Mouse (Mus musculus) stomach, embryonic 16.5 days (tissue): ENCODE data around the gene Emilin2. TPM values are rescaled to one million over a fixed set of nuclear protein-coding genes. Genes with fewer than 3 reads are reported as not detected.

Experiments used
- ATAC-seq: fragments of 200-750 bp; cut with Nextera tagmentation; 2 replicates; pipeline ENCODE4 v1.8.0; 2017; ENCODE audit warnings: moderate number of reproducible peaks, moderate TSS enrichment; ENCODE audit not compliant: insufficient read depth, low FRiP score
- H3K27ac ChIP-seq: fragments of 300-500 bp; sonication (generic); 2 replicates; pipeline ENCODE4 v1.5.1; 2014; ENCODE audit warnings: low read length
- H3K27me3 ChIP-seq: fragments of 300-500 bp; sonication (generic); 2 replicates; pipeline ENCODE4 v1.6.1; 2014; ENCODE audit warnings: low read length, control low read depth, mixed read lengths; ENCODE audit not compliant: control insufficient read depth, insufficient read depth
- H3K36me3 ChIP-seq: fragments of 300-500 bp; sonication (generic); 2 replicates; pipeline ENCODE4 v1.6.1; 2014; ENCODE audit warnings: low read length; ENCODE audit not compliant: control insufficient read depth, insufficient read depth
- H3K4me1 ChIP-seq: fragments of 300-500 bp; sonication (generic); 2 replicates; pipeline ENCODE4 v1.6.1; 2014; ENCODE audit warnings: low read length, control low read depth, mixed read lengths; ENCODE audit not compliant: control insufficient read depth, insufficient read depth
- H3K4me2 ChIP-seq: fragments of 300-500 bp; sonication (generic); 2 replicates; pipeline ENCODE4 v1.6.1; 2014; ENCODE audit warnings: low read depth, low read length, mixed read lengths
- H3K4me3 ChIP-seq: fragments of 300-500 bp; sonication (generic); replicated peaks from 2 replicates; pipeline ENCODE4 v1.5.1; 2014; ENCODE audit warnings: mild to moderate bottlenecking, low read length
- H3K9ac ChIP-seq: fragments of 300-500 bp; sonication (generic); 2 replicates; pipeline ENCODE4 v1.6.1; 2014; ENCODE audit warnings: low read length
- H3K9me3 ChIP-seq: fragments of 300-500 bp; sonication (generic); replicated peaks from 2 replicates; pipeline ENCODE4 v1.6.1; 2016; ENCODE audit warnings: low read length, control low read depth; ENCODE audit not compliant: control insufficient read depth
- WGBS: fragments of 180-500 bp; shearing (Covaris S2); extraction: QIAGEN DNeasy Blood & Tissue Kit; methylation state at CpG from one replicate; pipeline ENCODE4 v1.1.7; 2014; 5-methylcytosine and 5-hydroxymethylcytosine counted together
- polyA plus RNA-seq: library from polyadenylated mRNA; unstranded; fragments of >200 nt; fragmentation: Nextera tagmentation; extraction: Ambion mirVana; gene quantifications from 2 replicates; pipeline ENCODE4 v1.2.1, GENCODE M21; 2015

The Emilin2 gene
- polyA plus RNA-seq, 1 experiment from 2014 or later, result 4.5 TPM

DNA sequence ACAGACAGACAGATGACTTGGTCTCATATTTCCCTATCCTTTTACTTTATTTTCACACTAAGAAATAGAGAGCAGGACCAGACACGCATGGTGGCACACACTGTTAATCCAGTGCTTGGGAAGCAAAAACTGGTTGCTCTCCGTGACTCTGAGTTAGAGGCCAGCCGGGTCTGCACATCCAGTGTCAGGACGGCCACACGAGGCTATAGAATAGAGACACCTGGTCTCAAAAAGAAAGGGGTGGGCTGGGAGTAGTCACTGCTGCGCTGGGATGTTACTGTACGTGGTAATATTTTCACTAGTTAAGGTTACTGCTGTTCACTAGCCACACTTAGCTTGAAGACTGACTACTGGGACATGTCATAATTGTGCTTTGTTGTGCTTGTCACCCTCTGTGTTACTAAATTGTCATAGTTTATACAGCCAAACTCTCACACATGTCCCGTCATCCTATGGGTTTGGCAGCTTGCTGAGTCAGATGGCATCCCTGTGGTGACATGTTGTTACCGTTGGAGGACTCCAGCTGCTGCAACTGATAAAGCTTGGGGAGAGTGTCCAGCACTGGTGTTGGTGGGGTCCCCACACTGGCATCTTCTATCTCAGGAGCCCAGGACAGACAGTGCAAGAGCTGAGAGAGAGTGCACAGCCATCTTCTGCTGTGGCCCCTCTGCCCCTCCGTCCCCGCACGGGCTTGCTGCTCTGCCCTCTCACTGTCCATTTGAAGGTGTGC, 76.4 kb downstream of the Emilin2 start:
- no peaks in the 10 kb centered on the region for H3K27me3 ChIP-seq
- no peak overlapping the region for H3K4me2 ChIP-seq
- 76% methylated on average over 12 of the region's 12 CpGs for WGBS
- H3K4me1 ChIP-seq, result no peaks in the 10 kb centered on the region
- no peak overlapping the region for H3K27ac ChIP-seq
- H3K9ac ChIP-seq, result no peak overlapping the region
- H3K36me3 ChIP-seq, result peaks cover 9% of the 10 kb centered on the region; the same call in 1 of the 2 replicates
- H3K9me3 ChIP-seq, result no peaks in the 10 kb centered on the region
- ATAC-seq, result peak; percentile 73
- H3K4me3 ChIP-seq, result no peak overlapping the region

DNA sequence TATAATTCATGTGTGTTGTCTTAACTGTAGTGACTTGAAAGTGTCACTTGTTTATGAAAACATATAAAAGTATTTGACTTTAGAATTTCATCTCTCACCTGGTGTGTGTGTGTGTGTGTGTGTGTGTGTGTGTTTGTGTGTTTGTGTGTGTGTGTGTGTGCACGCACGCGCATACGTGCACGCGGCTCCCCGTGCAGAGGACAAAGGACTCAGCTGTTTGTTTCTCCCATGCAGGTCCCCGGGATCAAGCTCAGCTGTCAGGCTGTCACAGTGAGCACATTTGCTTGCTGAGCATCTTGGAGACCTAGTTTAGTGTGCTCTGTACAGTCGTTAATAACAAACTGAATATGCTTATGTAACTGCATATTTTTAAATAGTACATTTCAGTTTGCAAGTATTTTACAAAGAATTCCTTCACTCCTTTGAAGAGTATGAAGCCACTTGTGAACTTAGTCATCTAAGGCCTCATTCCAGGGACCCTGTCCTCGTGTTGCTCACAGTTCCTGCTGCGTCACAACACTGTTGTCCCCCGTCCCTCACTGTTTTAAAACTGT, 77.7 kb downstream of the Emilin2 start:
- Histone ChIP-seq H3K4me2 (no peak overlapping the region), H3K27ac (no peak overlapping the region), H3K4me1 (no peaks in the 10 kb centered on the region), H3K36me3 (peaks cover 9% of the 10 kb centered on the region; the same call in 1 of the 2 replicates), H3K27me3 (no peaks in the 10 kb centered on the region), H3K9me3 (no peaks in the 10 kb centered on the region), H3K9ac (no peak overlapping the region), H3K4me3 (no peak overlapping the region)
- 86% methylated on average over 12 of the region's 12 CpGs for WGBS
- ATAC-seq, result no peak

DNA sequence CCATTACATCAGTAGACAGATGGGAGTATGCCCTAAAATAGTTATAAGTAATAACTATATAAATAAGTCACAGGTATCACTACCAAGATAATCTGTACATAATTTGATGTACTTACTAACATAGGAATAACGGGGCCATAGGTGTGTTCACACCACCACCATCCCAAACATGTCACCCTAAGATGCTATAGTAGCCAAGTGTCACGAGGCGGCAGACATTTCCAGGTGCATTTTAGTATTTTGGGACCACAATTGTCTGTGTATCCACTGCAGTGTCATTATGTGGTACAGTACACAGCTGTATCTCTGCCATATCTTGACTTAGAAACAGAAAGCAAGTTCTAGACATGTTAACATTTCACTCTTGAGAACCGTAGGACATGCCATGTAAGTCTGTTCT, 78.6 kb downstream of the Emilin2 start:
- no peak overlapping the region for H3K4me3 ChIP-seq
- peaks cover 9% of the 10 kb centered on the region; the same call in 1 of the 2 replicates for H3K36me3 ChIP-seq
- no peak overlapping the region for H3K27ac ChIP-seq
- H3K4me1 ChIP-seq, result no peaks in the 10 kb centered on the region
- WGBS, result 92% methylated on average over 4 of the region's 4 CpGs
- no peak for ATAC-seq
- no peaks in the 10 kb centered on the region for H3K27me3 ChIP-seq
- no peak overlapping the region for H3K4me2 ChIP-seq
- no peak overlapping the region for H3K9ac ChIP-seq
- H3K9me3 ChIP-seq, result no peaks in the 10 kb centered on the region

GRCm38 (mm10) chr17:71231998-71232397, 79.8 kb downstream of the Emilin2 start:
- Histone ChIP-seq H3K27me3 (no peaks in the 10 kb centered on the region), H3K36me3 (peaks cover 9% of the 10 kb centered on the region; the same call in 1 of the 2 replicates), H3K4me1 (no peaks in the 10 kb centered on the region), H3K9me3 (no peaks in the 10 kb centered on the region), H3K9ac (no peak overlapping the region), H3K27ac (no peak overlapping the region), H3K4me2 (no peak overlapping the region), H3K4me3 (no peak overlapping the region)
- WGBS, result 84% methylated on average over 2 of the region's 2 CpGs
- ATAC-seq, result no peak

- H3K4me3 ChIP-seq, result no peak overlapping the region
- 60% methylated on average over 9 of the region's 9 CpGs for WGBS
- no peaks in the 10 kb centered on the region for H3K9me3 ChIP-seq
- H3K27me3 ChIP-seq, result no peaks in the 10 kb centered on the region
- H3K4me1 ChIP-seq, result no peaks in the 10 kb centered on the region
- H3K4me2 ChIP-seq, result no peak overlapping the region
- no peak overlapping the region for H3K9ac ChIP-seq
- no peak overlapping the region for H3K27ac ChIP-seq
- peaks cover 9% of the 10 kb centered on the region; the same call in 1 of the 2 replicates for H3K36me3 ChIP-seq
- no peak for ATAC-seq
Observed at GRCm38 (mm10) chr17:71230108-71230709, 81.6 kb downstream of the Emilin2 start.

DNA sequence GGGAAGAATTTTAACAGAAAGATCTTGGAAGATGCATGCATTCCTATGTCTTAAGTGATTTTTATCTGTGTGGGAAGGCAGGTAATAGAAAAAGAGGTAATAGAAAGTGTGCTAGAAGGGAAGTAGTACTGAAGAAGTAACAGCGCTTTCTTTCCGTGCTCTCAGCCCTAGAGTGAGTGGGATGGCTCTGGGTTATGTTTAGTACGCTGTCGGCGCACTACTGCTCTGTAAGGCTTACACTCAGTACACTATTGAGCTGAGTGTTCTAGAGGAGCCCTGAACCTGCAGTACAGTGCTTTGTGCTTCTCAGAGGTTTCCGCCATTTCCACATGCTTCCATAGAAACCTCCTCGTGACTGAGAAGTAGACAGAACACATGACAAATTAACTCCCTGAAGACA, 83.1 kb downstream of the Emilin2 start:
- peaks cover 9% of the 10 kb centered on the region; the same call in 1 of the 2 replicates for H3K36me3 ChIP-seq
- 84% methylated on average over 7 of the region's 7 CpGs for WGBS
- no peaks in the 10 kb centered on the region for H3K27me3 ChIP-seq
- ATAC-seq, result no peak
- no peak overlapping the region for H3K4me2 ChIP-seq
- no peaks in the 10 kb centered on the region for H3K4me1 ChIP-seq
- H3K9ac ChIP-seq, result no peak overlapping the region
- H3K9me3 ChIP-seq, result no peaks in the 10 kb centered on the region
- H3K4me3 ChIP-seq, result no peak overlapping the region
- H3K27ac ChIP-seq, result no peak overlapping the region

- WGBS, result 80% methylated on average over 9 of the region's 9 CpGs
- no peak overlapping the region for H3K27ac ChIP-seq
- H3K9me3 ChIP-seq, result no peaks in the 10 kb centered on the region
- H3K4me1 ChIP-seq, result no peaks in the 10 kb centered on the region
- H3K4me2 ChIP-seq, result no peak overlapping the region
- 0 out of 2 replicates have a peak, but pooled peaks cover 5% of the 10 kb centered on the region for H3K36me3 ChIP-seq
- ATAC-seq, result no peak
- no peak overlapping the region for H3K4me3 ChIP-seq
- no peaks in the 10 kb centered on the region for H3K27me3 ChIP-seq
- H3K9ac ChIP-seq, result no peak overlapping the region
Observed at GRCm38 (mm10) chr17:71227128-71227895, 84.5 kb downstream of the Emilin2 start.

DNA sequence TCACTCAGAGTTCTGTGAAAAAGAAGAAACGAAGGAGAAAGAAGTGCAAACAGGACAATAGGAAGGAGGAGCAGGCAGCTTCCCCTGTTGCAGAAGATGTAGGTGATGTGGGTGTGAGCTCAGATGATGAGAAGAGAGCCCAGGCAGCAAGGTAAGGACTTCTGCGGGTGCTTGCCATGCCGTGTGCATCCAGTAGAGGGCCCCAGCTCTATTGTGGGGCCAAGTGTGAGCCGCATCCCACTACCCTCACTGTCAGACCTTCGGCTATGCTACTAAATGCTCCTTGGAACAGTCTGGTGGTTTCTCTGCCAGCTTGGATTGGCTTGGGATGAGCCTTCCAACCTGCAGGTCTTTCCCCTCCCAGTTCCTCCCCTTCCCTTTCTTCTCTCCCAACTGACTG, 86.7 kb downstream of the Emilin2 start:
- no peaks in the 10 kb centered on the region for H3K9me3 ChIP-seq
- H3K9ac ChIP-seq, result no peak overlapping the region
- H3K4me1 ChIP-seq, result no peaks in the 10 kb centered on the region
- no peak overlapping the region for H3K4me3 ChIP-seq
- H3K4me2 ChIP-seq, result no peak overlapping the region
- 42% methylated on average over 5 of the region's 5 CpGs for WGBS
- H3K36me3 ChIP-seq, result no peaks in the 10 kb centered on the region
- H3K27me3 ChIP-seq, result no peaks in the 10 kb centered on the region
- no peak overlapping the region for H3K27ac ChIP-seq
- ATAC-seq, result no peak

DNA sequence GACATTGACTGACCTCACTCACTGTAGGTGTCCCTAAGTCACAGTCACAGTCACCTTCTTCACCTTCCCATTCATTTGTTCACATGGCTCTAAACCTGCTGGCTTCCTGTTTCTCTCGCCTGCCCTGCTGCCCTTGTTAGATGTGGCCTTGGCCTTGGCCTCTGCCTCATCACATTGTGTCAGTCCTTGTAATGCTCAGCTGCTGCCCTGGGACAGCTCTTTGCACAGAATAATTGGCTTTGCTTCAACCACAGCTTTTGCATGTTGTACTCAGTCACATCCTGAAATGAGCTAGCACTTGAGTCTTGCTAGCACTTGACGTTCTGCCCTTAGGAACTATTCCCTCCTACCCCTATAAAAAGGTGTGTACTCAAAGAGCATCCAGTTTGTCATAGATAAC, 87.3 kb downstream of the Emilin2 start:
- H3K4me3 ChIP-seq, result no peak overlapping the region
- no peak for ATAC-seq
- no peaks in the 10 kb centered on the region for H3K4me1 ChIP-seq
- no peaks in the 10 kb centered on the region for H3K36me3 ChIP-seq
- 60% methylated on average over 2 of the region's 2 CpGs for WGBS
- H3K9ac ChIP-seq, result no peak overlapping the region
- H3K27ac ChIP-seq, result no peak overlapping the region
- H3K27me3 ChIP-seq, result no peaks in the 10 kb centered on the region
- H3K9me3 ChIP-seq, result no peaks in the 10 kb centered on the region
- no peak overlapping the region for H3K4me2 ChIP-seq
